9 mouse cellular contexts compared by ENCODE assay signal in the genomic region with DNA sequence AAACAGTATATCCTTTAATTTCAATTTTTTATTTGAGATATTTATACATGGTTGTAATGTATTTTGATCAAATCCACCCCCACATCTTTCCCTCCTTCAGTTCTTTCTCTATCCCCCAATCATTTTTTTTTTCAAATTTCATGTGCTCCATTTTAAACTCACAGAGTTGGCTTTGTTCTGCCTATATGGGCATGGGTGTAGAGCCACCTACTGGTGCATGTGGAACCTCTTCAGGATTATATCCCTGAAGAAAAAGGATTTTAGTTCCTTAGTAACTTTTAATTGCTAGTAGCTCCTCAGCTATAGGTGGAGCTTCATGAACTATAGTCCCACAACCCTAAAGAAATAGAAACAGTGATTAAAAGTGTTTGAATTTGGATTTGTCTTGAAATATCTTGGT.
DNase-seq lines count a peak whose midpoint lies in the region; ATAC-seq lines count a peak whose summit lies in the region.
"Had no signal": no experiment of that assay in that cellular context is flagged by ENCODE, and none has a peak within 500 bp of the region (broad histone marks: within the 10 kb centered on the region; RNA-seq: fewer than 3 reads in every experiment).

No protein-coding gene starts in this region.

- no peaks in the 10 kb centered on the region for H3K27me3 ChIP-seq in forebrain, embryonic 14.5 days (replicated peaks; ENCODE audit: control insufficient read depth, insufficient read depth, low read length)
- no peaks in the 10 kb centered on the region for H3K27me3 ChIP-seq in forebrain, embryonic 16.5 days (replicated peaks; ENCODE audit: control insufficient read depth, insufficient read depth, low read length)
- H3K27me3 ChIP-seq: liver, embryonic 15.5 days had no signal

- H3K4me1 ChIP-seq in forebrain, embryonic 14.5 days (ENCODE audit: control insufficient read depth, insufficient read depth, low read length): no peaks in the 10 kb centered on the region
- no peaks in the 10 kb centered on the region for H3K4me1 ChIP-seq in forebrain, embryonic 16.5 days (replicated peaks; ENCODE audit: control insufficient read depth, insufficient read depth, low read length)
- H3K4me1 ChIP-seq: liver, embryonic 15.5 days had no signal

- intact Hi-C loops in left cerebral cortex, postnatal 14 days (cut with DNase I): loop anchor here (5.0 kb wide), 1 partner anchor 529 kb away; no protein-coding TSS in a partner anchor

- H3K27ac ChIP-seq in forebrain, embryonic 14.5 days (ENCODE audit: low read depth, low read length): no peak overlapping the region
- H3K27ac ChIP-seq in forebrain, embryonic 16.5 days (ENCODE audit: low read length): no peak overlapping the region
- H3K27ac ChIP-seq: liver, embryonic 15.5 days had no signal

- ATAC-seq in forebrain, embryonic 14.5 days: no peak
- no peak for ATAC-seq in forebrain, embryonic 16.5 days

- DNase-seq in forebrain, embryonic 14.5 days (ENCODE audit: low spot score): peak; percentile 54
- DNase-seq in left cerebral cortex, postnatal 14 days (ENCODE audit: low spot score in 2 of 2): peak; percentile 13 to 15
- no peak for DNase-seq in left cerebral cortex, adult 11 months (ENCODE audit: low spot score)
- DNase-seq in NIH3T3 (ENCODE audit: low read depth): peak; percentile 76
- DNase-seq in kidney, postnatal 4 days: peak; percentile 15 to 18
- DNase-seq in gastrocnemius, postnatal 4 days (ENCODE audit: low spot score in 2 of 2): no peak
- DNase-seq in spleen, adult 12 weeks (ENCODE audit: low spot score): no peak

- H3K9ac ChIP-seq in forebrain, embryonic 14.5 days (ENCODE audit: low read length): no peak overlapping the region
- no peak overlapping the region for H3K9ac ChIP-seq in forebrain, embryonic 16.5 days (replicated peaks; ENCODE audit: low read depth, low read length)
- H3K9ac ChIP-seq: liver, embryonic 15.5 days had no signal

- no peaks in the 10 kb centered on the region for H3K36me3 ChIP-seq in forebrain, embryonic 14.5 days (ENCODE audit: control insufficient read depth, insufficient read depth, low read length)
- no peaks in the 10 kb centered on the region for H3K36me3 ChIP-seq in forebrain, embryonic 16.5 days (ENCODE audit: control insufficient read depth, insufficient read depth)
- H3K36me3 ChIP-seq: liver, embryonic 15.5 days had no signal

- no peaks in the 10 kb centered on the region for H3K9me3 ChIP-seq in forebrain, embryonic 14.5 days (replicated peaks; ENCODE audit: control insufficient read depth, low read length)
- H3K9me3 ChIP-seq in forebrain, embryonic 16.5 days (ENCODE audit: control insufficient read depth, low read length): no peaks in the 10 kb centered on the region
- H3K9me3 ChIP-seq: liver, embryonic 15.5 days had no signal

- H3K4me3 ChIP-seq in forebrain, embryonic 14.5 days (ENCODE audit: low read depth, low read length): no peak overlapping the region
- H3K4me3 ChIP-seq in forebrain, embryonic 16.5 days (replicated peaks; ENCODE audit: low read length): no peak overlapping the region
- H3K4me3 ChIP-seq: liver, embryonic 15.5 days had no signal

- no peak overlapping the region for H3K4me2 ChIP-seq in forebrain, embryonic 14.5 days (ENCODE audit: low read length)
- no peak overlapping the region for H3K4me2 ChIP-seq in forebrain, embryonic 16.5 days (ENCODE audit: low read length)
- H3K4me2 ChIP-seq: liver, embryonic 15.5 days had no signal

Comparison
In these comparisons a context has a peak if more than half of its experiments do, and no peak if none do; other contexts are left out.
1. DNase-seq: peak in forebrain, embryonic 14.5 days (single experiment), left cerebral cortex, postnatal 14 days (2 of 2), NIH3T3 (single experiment) and kidney, postnatal 4 days (2 of 2); none in left cerebral cortex, adult 11 months (single experiment), gastrocnemius, postnatal 4 days (0 of 2) and spleen, adult 12 weeks (single experiment).